Mouse (Mus musculus): Measurements from ENCODE around the gene Eya2.
A peak's percentile ranks its signal among the peaks of the same experiment; 100 is the strongest.

Eya2 gene

DNA sequence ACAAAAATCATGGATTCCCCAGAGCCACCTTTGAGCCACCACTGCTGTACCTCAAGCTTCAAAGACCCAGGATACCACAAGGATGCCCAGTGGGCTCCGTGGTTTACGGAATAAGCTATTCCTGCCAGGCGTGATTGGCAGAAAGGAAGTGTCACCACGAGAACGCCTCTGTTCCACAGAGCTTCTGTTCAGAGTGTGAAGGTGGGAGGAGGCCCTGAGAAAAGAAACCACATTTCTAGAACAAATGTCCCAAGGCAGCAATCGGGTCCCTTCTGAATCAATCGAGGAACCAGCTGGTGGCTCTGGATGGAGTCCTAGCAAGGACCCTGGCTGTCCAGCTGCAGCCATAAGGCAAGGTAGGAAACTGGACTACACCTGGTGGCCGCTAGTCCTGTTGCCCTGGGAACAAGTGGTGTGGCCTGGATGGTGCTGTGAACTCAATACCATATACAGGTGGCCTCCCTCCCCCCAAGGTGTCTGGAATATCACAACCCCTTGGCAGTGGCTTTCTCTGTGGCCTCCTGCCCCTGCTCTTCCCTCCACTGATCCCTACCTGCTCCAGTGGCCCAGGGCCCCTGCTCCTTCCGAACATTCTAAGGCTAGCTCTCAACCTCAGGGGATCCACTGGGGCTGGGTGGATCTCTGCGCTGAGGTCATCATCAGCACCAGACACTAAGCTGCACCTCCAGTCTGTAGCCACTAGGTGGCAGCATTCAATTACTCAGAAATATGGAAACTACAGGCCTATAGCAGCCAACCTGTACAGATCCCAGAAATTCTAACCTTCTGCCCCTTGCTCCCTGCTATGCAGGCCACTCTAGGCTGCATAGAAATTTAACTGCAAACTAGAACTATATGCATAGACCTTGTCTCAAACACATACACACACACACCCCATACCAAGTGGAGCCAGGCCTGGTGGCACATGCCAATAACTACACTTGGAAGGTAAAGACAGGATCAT lies 224.4 kb downstream of the Eya2 start:
- DNase-seq (ENCODE audit: low spot score in 2 of 2): peak; percentile 69 to 80

DNA sequence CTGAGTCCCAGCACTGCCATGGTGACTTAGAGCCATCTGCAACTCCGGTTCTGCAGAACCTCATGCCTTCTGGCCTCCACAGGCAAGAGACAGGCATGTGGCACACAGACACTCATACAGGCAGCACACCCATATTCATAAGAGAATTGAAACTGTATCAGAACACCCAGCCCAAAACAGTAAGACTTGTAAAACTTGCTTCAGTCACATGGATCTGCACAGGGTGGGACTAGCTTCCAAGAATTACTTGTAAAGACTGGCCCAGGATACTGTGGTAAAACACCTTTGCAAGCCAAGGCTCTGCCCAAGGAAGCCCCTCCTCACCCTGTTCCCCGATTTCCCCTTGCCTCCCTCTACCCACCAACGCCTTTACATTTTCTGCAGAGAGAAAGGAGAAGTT lies 225.2 kb downstream of the Eya2 start:
- DNase-seq (ENCODE audit: low spot score in 2 of 2): no peak

DNA sequence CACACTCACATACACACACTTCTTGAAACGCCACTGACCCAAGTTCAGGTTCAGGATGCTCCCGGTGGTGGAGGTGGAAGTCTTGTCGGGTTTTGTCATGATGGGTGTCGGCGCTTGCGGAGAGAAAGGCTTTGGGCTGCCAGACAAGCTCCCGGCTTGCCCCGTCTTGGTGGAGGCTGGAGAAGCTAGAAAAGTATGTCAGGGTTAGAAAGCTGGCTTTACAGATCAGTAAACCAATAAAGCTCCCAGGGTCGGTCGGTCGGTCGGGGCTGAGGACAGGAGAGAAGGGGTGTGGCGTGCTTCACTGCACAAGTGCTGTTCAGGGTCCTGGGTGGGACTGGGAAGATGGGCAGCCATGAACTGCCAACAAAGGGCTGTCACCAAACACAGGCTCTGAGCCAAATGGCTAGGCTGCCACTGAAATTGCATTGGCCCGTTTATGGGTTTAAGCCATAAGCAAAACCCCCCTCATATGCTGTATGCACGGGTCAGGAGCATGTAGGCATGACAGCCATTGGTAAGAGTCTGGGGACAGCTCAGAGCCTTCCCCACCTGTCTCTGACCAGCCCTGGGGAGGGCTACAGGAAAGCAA lies 225.8 kb downstream of the Eya2 start:
- no peak for DNase-seq (ENCODE audit: low spot score in 2 of 2)

Data from heart, adult 9 months (tissue).